Mouse (Mus musculus) embryonic facial prominence, embryonic 10.5 days (tissue): ENCODE measurements around the gene Tigd4. TPM values are rescaled to one million over a fixed set of nuclear protein-coding genes. Genes with fewer than 3 reads are reported as not detected.
"Not testable (repeated sequence)": the region's sequence is repeated elsewhere in the genome, so short reads cannot be mapped to it uniquely, and the experiment has no call there.

Experiments
- DNase-seq: peaks from one replicate; pipeline ENCODE4 v3.0.0-alpha.2; 2017; ENCODE audit warnings: low spot score
- H3K27ac ChIP-seq: fragments of 300-500 bp; sonication (generic); replicated peaks from 2 replicates; pipeline ENCODE4 v1.5.1; 2016; ENCODE audit warnings: mild to moderate bottlenecking
- H3K27me3 ChIP-seq: fragments of 300-500 bp; sonication (generic); replicated peaks from 2 replicates; pipeline ENCODE4 v1.6.1; 2016; ENCODE audit warnings: low read depth, mild to moderate bottlenecking; ENCODE audit not compliant: poor library complexity, severe bottlenecking
- H3K36me3 ChIP-seq: fragments of 300-500 bp; sonication (generic); replicated peaks from 2 replicates; pipeline ENCODE4 v1.6.1; 2016; ENCODE audit warnings: mild to moderate bottlenecking, moderate library complexity
- H3K4me1 ChIP-seq: fragments of 300-500 bp; sonication (generic); 2 replicates; pipeline ENCODE4 v1.6.1; 2016
- H3K4me3 ChIP-seq: fragments of 300-500 bp; sonication (generic); 2 replicates; pipeline ENCODE4 v1.5.1; 2016; ENCODE audit warnings: mild to moderate bottlenecking, moderate library complexity
- H3K9me3 ChIP-seq: fragments of 300-500 bp; sonication (generic); 2 replicates; pipeline ENCODE4 v1.6.1; 2016; ENCODE audit warnings: mild to moderate bottlenecking
- WGBS: fragments of 180-500 bp; shearing (Covaris S2); methylation state at CpG from one replicate; pipeline ENCODE4 v1.1.7; 2016; 5-methylcytosine and 5-hydroxymethylcytosine counted together
- polyA plus RNA-seq: library from polyadenylated mRNA; unstranded; fragments of >200 nt; fragmentation: Nextera tagmentation; extraction: Ambion mirVana; gene quantifications from 2 replicates; pipeline ENCODE4 v1.2.1, GENCODE M21; 2016

Gene Tigd4
- 0.04 TPM in 1 of 2 replicates, not detected in the other for polyA plus RNA-seq

DNA sequence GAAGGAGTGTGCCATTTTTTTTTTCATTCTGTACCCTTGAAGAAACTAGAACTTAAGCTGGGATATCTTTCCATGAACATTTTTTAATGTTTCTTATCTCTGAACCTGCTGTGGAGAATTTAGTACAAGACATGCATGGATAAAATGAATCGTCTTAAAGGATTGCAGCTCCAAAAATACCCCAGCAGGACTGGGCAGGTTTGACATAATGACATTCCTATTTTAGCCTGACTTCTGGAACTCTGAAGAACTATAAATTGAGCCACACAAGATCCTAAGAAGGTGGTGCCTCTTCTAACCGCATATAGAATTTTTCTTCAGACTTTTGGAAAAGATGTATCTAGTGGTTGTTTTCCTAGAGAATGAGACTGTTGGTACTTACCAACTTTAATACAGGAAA is at the start of gene Tigd4:
Gene Tigd4, plus strand, starts transcription at position 301 of the 400 bp plus-strand sequence.
- no peak for DNase-seq
- Histone ChIP-seq H3K36me3 (no peaks in the 10 kb centered on the region), H3K9me3 (no peaks in the 10 kb centered on the region), H3K27ac (no peak within 1 kb of the TSS), H3K4me3 (no peak within 1 kb of the TSS), H3K27me3 (peaks cover 34% of the 10 kb centered on the region), H3K4me1 (peaks cover 9% of the 10 kb centered on the region; the same call in 1 of the 2 replicates)
- 91% methylated on average over 2 of the region's 2 CpGs for WGBS

DNA sequence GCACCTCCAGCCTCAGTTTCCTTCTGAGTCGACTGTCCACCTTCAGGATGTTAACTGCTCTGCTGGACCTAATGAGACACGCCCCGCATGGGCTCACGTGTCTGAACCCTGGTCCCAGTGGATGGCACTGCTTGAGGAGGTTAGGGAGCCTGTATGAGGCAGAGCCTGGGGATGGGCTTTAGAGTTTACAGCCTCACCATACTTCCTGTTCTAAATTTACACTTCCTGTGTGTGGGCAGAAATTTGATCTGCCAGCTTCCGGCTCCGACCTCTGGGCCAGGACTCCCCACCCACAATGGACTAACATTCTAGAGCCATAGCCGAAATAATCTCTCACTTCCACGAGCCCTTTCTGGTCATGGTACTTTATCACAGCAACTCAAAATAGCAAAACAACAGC is 46.2 kb upstream of the Tigd4 start:
- Histone ChIP-seq H3K4me1 (peaks cover 4% of the 10 kb centered on the region), H3K4me3 (no peak overlapping the region), H3K27ac (no peak overlapping the region), H3K36me3 (0 out of 2 replicates have a peak, but pooled peaks cover 3% of the 10 kb centered on the region), H3K27me3 (no peaks in the 10 kb centered on the region), H3K9me3 (no peaks in the 10 kb centered on the region)
- peak; percentile 11 for DNase-seq
- 57% methylated on average over 8 of the region's 8 CpGs for WGBS

DNA sequence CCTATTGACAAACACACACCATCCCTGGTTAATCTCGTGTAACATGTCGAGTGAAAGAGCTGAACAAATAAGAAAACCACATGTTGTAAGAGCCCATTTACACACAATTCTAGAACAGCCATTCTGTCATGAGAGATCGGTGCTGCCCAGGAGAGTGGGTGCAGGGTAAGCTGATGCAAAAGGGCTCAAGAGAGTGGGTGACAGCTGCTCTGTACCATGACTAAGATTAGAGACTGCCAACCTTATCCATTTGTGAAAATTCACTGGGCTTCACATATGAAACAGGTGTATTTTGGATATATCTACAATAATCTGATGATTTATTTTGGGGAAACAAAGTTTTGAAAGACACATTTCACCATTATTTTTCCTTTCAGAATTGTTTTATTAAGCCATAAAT is 37.6 kb upstream of the Tigd4 start:
- H3K27me3 ChIP-seq = no peaks in the 10 kb centered on the region
- no peaks in the 10 kb centered on the region for H3K36me3 ChIP-seq
- H3K27ac ChIP-seq = no peak overlapping the region
- no peak overlapping the region for H3K4me3 ChIP-seq
- H3K9me3 ChIP-seq = no peaks in the 10 kb centered on the region
- WGBS = 91% methylated on average over 3 of the region's 3 CpGs
- DNase-seq = no peak
- peaks cover 7% of the 10 kb centered on the region for H3K4me1 ChIP-seq

DNA sequence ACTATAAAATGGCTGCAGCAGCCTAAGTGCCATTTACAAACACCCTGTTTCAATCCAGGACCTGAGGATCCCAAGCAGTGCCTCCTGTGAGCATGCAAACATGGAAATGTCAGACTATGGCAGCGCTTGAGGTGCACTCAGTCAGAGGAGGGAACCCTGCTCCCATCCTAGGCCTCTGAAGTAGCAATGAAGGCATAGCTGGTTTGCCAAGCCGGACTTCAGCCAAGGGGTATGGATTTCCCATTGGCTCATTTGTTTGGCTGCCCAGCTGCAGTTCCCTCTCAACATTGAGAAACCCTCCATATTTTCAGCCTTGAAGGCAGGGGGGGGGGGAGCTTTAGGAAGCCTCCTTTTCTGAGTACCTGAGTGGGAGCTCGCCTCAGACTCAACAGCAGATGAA is 35.1 kb upstream of the Tigd4 start:
- no peaks in the 10 kb centered on the region for H3K36me3 ChIP-seq
- peaks cover 7% of the 10 kb centered on the region for H3K4me1 ChIP-seq
- no peaks in the 10 kb centered on the region for H3K27me3 ChIP-seq
- 91% methylated on average over 3 of the region's 3 CpGs for WGBS
- H3K4me3 ChIP-seq = no peak overlapping the region
- no peaks in the 10 kb centered on the region for H3K9me3 ChIP-seq
- no peak overlapping the region for H3K27ac ChIP-seq
- DNase-seq = no peak

DNA sequence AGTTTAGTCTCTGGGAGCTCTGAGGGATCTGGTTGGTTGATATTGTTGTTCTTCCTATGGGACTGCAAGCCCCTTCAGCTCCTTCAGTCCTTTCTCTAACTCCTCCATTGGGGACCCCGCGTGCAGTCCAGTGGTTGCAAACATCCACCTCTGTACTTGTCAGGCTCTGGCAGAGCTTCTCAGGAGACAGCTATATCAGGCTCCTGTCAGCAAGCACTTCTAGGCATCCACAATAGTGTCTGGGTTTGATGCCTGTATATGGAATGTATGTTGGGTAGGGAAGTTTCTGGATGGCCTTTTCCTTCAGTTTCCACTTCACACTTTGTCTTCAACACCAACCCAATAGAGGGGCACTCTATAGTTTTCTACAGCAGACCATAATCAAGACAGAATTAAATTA is 30.5 kb upstream of the Tigd4 start:
- H3K4me3 ChIP-seq, DNase-seq, H3K9me3 ChIP-seq, H3K27ac ChIP-seq, H3K4me1 ChIP-seq, H3K36me3 ChIP-seq, H3K27me3 ChIP-seq: not testable (repeated sequence)
- 90% methylated on average over 2 of the region's 2 CpGs for WGBS

DNA sequence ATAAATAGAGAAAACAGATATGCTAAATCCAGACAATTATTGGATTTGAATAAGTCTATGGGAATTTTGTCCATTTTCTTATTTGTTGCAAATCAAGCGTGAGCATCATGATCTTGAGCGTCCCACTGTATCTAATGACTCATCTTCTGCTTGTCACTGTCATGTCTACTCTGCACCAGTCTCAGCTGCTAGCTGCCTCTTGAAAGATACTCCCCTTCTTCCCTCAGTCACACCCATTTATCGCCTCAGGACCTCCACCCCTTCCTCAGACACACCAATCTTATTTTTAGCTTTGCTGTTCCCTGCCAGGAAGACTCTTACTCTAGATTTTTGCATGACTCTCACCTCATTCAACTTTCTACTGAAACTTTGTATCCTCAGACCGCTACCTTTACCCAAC is 30.0 kb upstream of the Tigd4 start:
- H3K9me3 ChIP-seq = no peaks in the 10 kb centered on the region
- no peak overlapping the region for H3K4me3 ChIP-seq
- H3K27me3 ChIP-seq = no peaks in the 10 kb centered on the region
- no peak overlapping the region for H3K27ac ChIP-seq
- DNase-seq = no peak
- H3K4me1 ChIP-seq = no peaks in the 10 kb centered on the region
- H3K36me3 ChIP-seq = no peaks in the 10 kb centered on the region
- 88% methylated on average over 4 of the region's 4 CpGs for WGBS

DNA sequence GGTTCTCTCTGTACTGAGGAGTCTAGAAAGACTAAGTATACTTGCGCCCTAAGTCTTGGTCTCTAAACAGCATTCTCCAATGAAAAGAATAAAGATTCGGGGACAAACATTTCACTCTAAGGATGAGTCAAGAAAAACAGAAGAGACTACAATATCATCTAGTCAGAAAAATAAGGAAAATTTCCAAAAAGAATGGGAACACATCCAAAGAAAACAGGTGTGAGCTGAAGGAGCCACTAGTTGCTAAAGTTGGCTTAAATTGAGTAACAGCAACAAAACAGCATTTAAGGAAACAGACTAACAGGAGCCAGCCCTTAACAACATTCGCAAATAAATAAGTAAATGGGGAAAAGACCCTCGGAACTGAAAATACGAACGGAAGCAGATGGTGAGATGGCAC is 24.8 kb upstream of the Tigd4 start:
- Histone ChIP-seq H3K27ac (no peak overlapping the region), H3K4me1 (0 out of 2 replicates have a peak, but pooled peaks cover 3% of the 10 kb centered on the region), H3K27me3 (no peaks in the 10 kb centered on the region), H3K36me3 (no peaks in the 10 kb centered on the region), H3K9me3 (no peaks in the 10 kb centered on the region), H3K4me3 (no peak overlapping the region)
- no peak for DNase-seq
- 93% methylated on average over 6 of the region's 6 CpGs for WGBS

DNA sequence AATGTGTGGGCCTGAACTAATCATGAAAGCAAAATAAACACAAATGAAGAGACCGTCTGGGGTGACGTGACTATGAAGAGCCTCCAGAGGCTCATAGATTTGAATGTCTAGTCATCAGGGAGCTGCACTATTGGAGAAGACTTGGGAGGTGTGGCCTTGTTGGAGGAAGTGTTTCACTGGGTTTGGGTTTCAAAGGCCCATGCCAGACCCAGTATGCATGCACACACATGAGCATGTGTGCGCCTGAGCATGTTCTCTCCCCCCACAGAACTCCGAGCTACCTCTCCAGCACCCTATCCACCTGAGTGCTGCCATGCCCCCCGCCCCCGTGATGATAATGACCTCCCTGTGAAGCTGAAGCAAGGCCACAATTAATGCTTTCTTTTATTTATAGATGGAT is 23.8 kb upstream of the Tigd4 start:
- no peak for DNase-seq
- no peaks in the 10 kb centered on the region for H3K9me3 ChIP-seq
- no peaks in the 10 kb centered on the region for H3K36me3 ChIP-seq
- H3K4me1 ChIP-seq = 0 out of 2 replicates have a peak, but pooled peaks cover 3% of the 10 kb centered on the region
- no peak overlapping the region for H3K4me3 ChIP-seq
- H3K27me3 ChIP-seq = no peaks in the 10 kb centered on the region
- WGBS = 78% methylated on average over 6 of the region's 6 CpGs
- H3K27ac ChIP-seq = no peak overlapping the region

DNA sequence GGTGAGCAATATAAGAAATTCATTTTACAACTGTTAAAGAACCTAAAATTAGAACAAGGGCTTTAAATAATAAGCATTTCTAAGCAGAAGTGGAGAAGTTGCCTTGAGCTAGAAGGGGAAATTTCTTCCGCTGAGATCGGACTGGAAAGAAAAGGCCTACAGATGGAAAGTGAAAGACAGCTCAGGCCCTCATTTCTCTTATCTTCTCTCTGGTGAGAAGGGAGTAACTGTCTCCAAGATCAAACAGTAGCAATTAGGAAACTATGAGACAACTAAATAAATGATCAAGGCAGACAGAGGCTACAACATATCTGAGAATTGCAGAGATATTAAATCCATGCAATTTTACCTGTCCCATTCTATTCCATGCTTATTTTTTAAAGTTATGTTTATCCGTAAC is 22.9 kb upstream of the Tigd4 start:
- no peaks in the 10 kb centered on the region for H3K27me3 ChIP-seq
- whole genome bisulfite sequencing = 85% methylated on average over 3 of the region's 3 CpGs
- H3K36me3 ChIP-seq = no peaks in the 10 kb centered on the region
- DNase-seq = no peak
- no peak overlapping the region for H3K4me3 ChIP-seq
- no peak overlapping the region for H3K27ac ChIP-seq
- no peaks in the 10 kb centered on the region for H3K9me3 ChIP-seq
- H3K4me1 ChIP-seq = 0 out of 2 replicates have a peak, but pooled peaks cover 3% of the 10 kb centered on the region

DNA sequence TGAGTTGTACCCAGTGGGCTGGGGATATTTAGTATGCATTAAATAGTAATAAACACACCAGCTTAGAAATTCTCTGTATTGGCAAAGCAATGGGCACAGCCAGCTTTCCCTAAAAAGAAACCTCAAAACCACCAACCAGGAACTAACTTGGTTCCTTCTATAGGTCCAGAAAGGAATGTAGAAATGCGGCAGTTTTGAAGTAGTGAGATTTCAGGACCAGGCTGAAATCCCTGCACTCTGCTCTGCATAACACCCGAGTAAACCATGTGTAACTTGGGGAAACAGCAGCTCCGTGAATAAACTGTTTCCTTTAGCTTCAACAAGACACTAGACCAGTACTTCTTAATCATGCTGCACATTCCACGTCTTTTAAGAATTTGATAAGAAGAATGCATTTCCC is 12.7 kb upstream of the Tigd4 start:
- H3K36me3 ChIP-seq = no peaks in the 10 kb centered on the region
- H3K27ac ChIP-seq = no peak overlapping the region
- 69% methylated on average over 4 of the region's 4 CpGs for WGBS
- peaks cover 25% of the 10 kb centered on the region for H3K4me1 ChIP-seq
- 0 out of 2 replicates have a peak, but pooled peaks cover 4% of the 10 kb centered on the region for H3K27me3 ChIP-seq
- H3K4me3 ChIP-seq = peak overlapping the region; percentile 92; the same call in 1 of the 2 replicates
- H3K9me3 ChIP-seq = no peaks in the 10 kb centered on the region
- no peak for DNase-seq

DNA sequence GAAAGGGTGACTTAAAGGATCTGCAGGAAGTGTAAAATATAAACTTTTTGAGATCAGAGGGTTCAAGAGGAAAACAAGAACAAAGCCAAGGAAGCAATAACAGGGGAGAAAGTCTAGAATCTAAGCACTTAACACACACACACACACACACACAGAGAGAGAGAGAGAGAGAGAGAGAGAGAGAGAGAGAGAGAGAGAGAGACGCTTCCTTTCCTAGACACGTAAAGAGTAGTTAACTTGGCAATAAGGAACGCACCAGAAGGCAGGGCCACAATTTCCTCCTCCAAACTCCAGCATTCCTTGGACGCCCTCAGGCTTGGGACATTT is 11.7 kb upstream of the Tigd4 start:
- no peaks in the 10 kb centered on the region for H3K9me3 ChIP-seq
- no peaks in the 10 kb centered on the region for H3K36me3 ChIP-seq
- peaks cover 25% of the 10 kb centered on the region for H3K4me1 ChIP-seq
- no peak for DNase-seq
- peak overlapping the region; percentile 91 for H3K27ac ChIP-seq
- H3K4me3 ChIP-seq = peak overlapping the region; percentile 92
- H3K27me3 ChIP-seq = 0 out of 2 replicates have a peak, but pooled peaks cover 8% of the 10 kb centered on the region
- under 1% methylated on average over 4 of the region's 4 CpGs for WGBS

DNA sequence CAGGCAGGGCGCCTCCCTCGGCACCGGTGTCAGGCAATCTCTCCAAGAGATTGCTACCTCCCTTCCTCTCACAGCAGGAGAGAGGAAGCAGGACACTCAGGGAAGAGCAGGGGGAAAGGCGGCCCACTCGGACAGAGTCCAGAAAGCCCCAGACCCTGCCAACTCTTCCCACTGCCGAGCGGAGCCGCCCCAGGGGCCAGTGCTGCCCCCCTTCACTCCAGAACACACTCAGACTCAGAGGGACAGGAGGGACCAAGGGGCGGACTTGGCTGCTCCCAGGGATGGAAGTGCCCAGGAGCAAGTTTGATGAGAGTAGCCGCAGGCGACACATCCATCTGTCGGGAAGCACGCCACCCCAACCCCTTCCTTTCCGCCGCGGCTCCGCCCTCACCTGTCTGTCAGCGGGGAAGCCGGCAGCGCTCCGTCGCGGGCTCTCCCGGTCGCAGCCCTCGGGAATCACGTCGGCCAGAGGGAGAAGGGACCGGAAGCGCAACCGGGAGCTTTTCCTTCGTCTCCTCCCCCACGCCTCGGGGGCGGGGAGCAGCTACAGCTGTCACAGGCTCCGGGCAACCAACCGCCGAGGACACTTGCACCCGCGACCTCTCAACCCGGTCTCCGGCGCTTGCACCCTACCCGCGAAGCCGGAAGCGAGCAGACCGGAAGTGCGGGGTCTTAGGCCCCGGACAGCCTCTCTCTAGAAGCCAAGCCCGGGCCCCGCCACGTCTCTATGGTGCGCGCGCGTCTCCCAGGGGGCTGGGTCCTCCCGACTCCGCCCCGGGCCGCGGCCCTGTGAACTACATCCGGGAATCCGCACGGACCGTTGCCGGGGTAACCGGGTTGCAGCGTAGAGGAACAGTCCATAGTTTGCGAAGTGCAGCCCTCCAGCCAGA is 11.1 kb upstream of the Tigd4 start, which contains the start of gene Arfip1:
Gene Arfip1, minus strand, starts transcription at position 603 of the 890 bp plus-strand sequence.
- under 1% methylated on average over 70 of the region's 70 CpGs for WGBS

DNA sequence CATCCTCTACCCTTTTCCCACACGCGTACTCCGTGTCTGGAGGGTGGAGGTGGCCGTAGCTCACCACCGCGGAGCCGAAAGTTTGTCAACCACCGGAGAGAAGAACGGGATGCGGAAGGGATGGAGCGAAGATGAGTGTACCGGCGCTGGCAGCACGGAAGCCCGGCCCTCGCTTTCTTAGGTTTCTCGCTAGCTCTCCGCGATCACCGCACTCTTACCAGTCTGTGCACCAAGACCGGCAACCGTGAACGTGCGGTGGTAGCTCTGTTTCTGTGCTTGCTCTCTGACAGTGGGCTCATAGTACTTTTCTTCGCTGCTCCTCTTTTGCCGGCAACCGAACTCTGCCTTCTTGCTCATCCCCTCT is 10.5 kb upstream of the Tigd4 start:
- H3K27ac ChIP-seq = peak overlapping the region; percentile 91
- peaks cover 25% of the 10 kb centered on the region for H3K4me1 ChIP-seq
- H3K27me3 ChIP-seq = 0 out of 2 replicates have a peak, but pooled peaks cover 8% of the 10 kb centered on the region
- peak overlapping the region; percentile 92 for H3K4me3 ChIP-seq
- under 1% methylated on average over 27 of the region's 27 CpGs for WGBS
- DNase-seq = no peak
- no peaks in the 10 kb centered on the region for H3K36me3 ChIP-seq
- H3K9me3 ChIP-seq = no peaks in the 10 kb centered on the region

More for the DNA sequence above, 11.1 kb upstream of the Tigd4 start, which contains the start of gene Arfip1:
- Histone ChIP-seq H3K4me3 (peak within 1 kb of the TSS; percentile 92), H3K27me3 (0 out of 2 replicates have a peak, but pooled peaks cover 8% of the 10 kb centered on the region), H3K36me3 (no peaks in the 10 kb centered on the region), H3K4me1 (peaks cover 25% of the 10 kb centered on the region), H3K27ac (peak within 1 kb of the TSS; percentile 91), H3K9me3 (no peaks in the 10 kb centered on the region)
- peak; percentile 99 for DNase-seq
